Mouse (Mus musculus): ENCODE measurements around the gene Arhgap40. TPM values are rescaled to one million over a fixed set of nuclear protein-coding genes. Genes with fewer than 3 reads are reported as not detected.
A peak's percentile ranks its signal among the peaks of the same experiment; 100 is the strongest.

Gene Arhgap40
- polyA plus RNA-seq, 1 experiment from 2014 or later, result 0.40 TPM

DNA sequence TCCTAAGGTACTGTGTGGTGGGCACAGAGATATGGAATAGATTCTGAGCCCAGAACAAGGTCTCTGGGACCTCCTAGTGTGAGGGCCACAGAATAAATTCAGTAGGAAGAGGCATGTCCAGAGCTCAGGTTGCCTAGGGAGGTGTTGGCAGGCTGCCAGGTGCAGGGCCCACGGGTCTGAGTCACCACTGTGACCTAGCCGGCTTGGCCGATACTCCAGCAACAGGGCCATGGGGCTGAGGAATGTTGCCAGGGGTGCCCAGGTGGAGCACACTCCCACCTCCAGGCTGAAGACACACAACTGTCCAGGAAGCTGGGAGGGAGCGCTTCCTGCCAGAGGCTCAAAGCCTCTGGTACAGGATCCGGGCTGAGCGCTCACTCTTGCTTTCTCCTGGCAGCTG lies 1.9 kb upstream of the Arhgap40 start:
- ATAC-seq (ENCODE audit: low FRiP score) (no peak), DNase-seq (ENCODE audit: low spot score, missing footprints) (no peak)
- Histone ChIP-seq H3K4me2 (no peak overlapping the region), H3K9me3 (ENCODE audit: control insufficient read depth, low read length) (no peaks in the 10 kb centered on the region), H3K9ac (ENCODE audit: low read length) (no peak overlapping the region), H3K4me3 (ENCODE audit: low read depth, low read length) (no peak overlapping the region), H3K27me3 (ENCODE audit: control insufficient read depth, insufficient read depth, low read length) (no peaks in the 10 kb centered on the region), H3K27ac (ENCODE audit: low read depth, low read length) (no peak overlapping the region), H3K36me3 (ENCODE audit: control insufficient read depth, insufficient read depth, low read length) (no peaks in the 10 kb centered on the region), H3K4me1 (ENCODE audit: control insufficient read depth, insufficient read depth, low read length) (no peaks in the 10 kb centered on the region)
- WGBS, result 83% methylated on average over 6 of the region's 6 CpGs

GRCm38 (mm10) chr2:158513821-158514336 lies 1.3 kb downstream of the Arhgap40 start:
- 75% methylated on average over 12 of the region's 12 CpGs for WGBS

GRCm38 (mm10) chr2:158518583-158518982 lies 6.0 kb downstream of the Arhgap40 start:
- no peaks in the 10 kb centered on the region for H3K27me3 ChIP-seq (ENCODE audit: control insufficient read depth, insufficient read depth, low read length)
- H3K4me3 ChIP-seq (ENCODE audit: low read depth, low read length), result no peak overlapping the region
- DNase-seq (ENCODE audit: low spot score, missing footprints) (no peak), ATAC-seq (ENCODE audit: low FRiP score) (no peak)
- no peaks in the 10 kb centered on the region for H3K9me3 ChIP-seq (ENCODE audit: control insufficient read depth, low read length)
- 79% methylated on average over 6 of the region's 6 CpGs for WGBS
- no peaks in the 10 kb centered on the region for H3K4me1 ChIP-seq (ENCODE audit: control insufficient read depth, insufficient read depth, low read length)
- no peak overlapping the region for H3K4me2 ChIP-seq
- no peak overlapping the region for H3K27ac ChIP-seq (ENCODE audit: low read depth, low read length)
- H3K9ac ChIP-seq (ENCODE audit: low read length), result no peak overlapping the region
- no peaks in the 10 kb centered on the region for H3K36me3 ChIP-seq (ENCODE audit: control insufficient read depth, insufficient read depth, low read length)

More at GRCm38 (mm10) chr2:158513821-158514336, 1.3 kb downstream of the Arhgap40 start:
- Histone ChIP-seq H3K4me2 (no peak overlapping the region), H3K36me3 (ENCODE audit: control insufficient read depth, insufficient read depth, low read length) (no peaks in the 10 kb centered on the region), H3K4me1 (ENCODE audit: control insufficient read depth, insufficient read depth, low read length) (no peaks in the 10 kb centered on the region), H3K27ac (ENCODE audit: low read depth, low read length) (no peak overlapping the region), H3K27me3 (ENCODE audit: control insufficient read depth, insufficient read depth, low read length) (no peaks in the 10 kb centered on the region), H3K4me3 (ENCODE audit: low read depth, low read length) (no peak overlapping the region), H3K9ac (ENCODE audit: low read length) (no peak overlapping the region), H3K9me3 (ENCODE audit: control insufficient read depth, low read length) (no peaks in the 10 kb centered on the region)
- DNase-seq (ENCODE audit: low spot score, missing footprints), result peak; percentile 72
- ATAC-seq (ENCODE audit: low FRiP score), result no peak

DNA sequence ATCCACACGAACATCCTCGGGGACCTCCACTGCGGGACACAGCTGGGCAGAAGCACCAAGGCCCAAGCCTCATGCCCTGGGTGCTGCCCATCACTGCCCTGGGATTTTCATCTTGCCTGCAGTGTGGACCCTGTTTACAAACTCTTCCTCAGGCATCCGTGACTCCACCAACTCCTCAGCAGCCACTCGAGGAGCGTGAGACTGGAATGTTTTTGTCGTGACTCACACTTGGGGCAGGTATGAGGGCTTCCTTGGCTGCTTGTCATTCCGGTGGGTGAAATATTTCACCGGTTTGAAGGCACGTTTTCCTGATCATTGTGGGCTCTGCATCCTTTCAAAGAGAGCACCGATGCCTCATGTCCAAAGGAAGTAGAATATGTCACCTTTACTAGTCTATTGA lies 6.5 kb downstream of the Arhgap40 start:
- Histone ChIP-seq H3K4me1 (ENCODE audit: control insufficient read depth, insufficient read depth, low read length) (no peaks in the 10 kb centered on the region), H3K27me3 (ENCODE audit: control insufficient read depth, insufficient read depth, low read length) (no peaks in the 10 kb centered on the region), H3K9me3 (ENCODE audit: control insufficient read depth, low read length) (no peaks in the 10 kb centered on the region), H3K4me2 (no peak overlapping the region), H3K27ac (ENCODE audit: low read depth, low read length) (no peak overlapping the region), H3K9ac (ENCODE audit: low read length) (no peak overlapping the region), H3K36me3 (ENCODE audit: control insufficient read depth, insufficient read depth, low read length) (no peaks in the 10 kb centered on the region), H3K4me3 (ENCODE audit: low read depth, low read length) (no peak overlapping the region)
- DNase-seq (ENCODE audit: low spot score, missing footprints) (no peak), ATAC-seq (ENCODE audit: low FRiP score) (no peak)
- 82% methylated on average over 11 of the region's 11 CpGs for WGBS

DNA sequence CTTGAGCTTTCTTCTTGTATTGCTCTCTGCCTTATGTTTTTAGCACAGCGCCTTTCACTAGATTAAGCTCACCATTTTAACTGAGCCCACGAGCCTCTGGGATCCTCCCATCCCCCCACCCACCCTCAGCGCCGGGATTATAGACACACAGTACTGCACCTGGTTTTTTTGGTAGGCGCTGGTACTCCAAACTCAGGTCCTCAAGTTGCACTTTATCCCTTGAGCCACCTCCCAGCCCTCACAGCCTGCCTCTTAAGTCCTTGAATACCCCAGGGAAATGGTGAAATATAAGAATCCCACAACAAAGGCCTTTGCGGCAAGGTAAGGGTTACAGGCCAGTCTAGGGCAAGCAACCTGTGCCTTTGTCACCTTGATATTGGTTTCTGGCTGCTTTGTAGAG lies 7.2 kb downstream of the Arhgap40 start:
- WGBS, result 87% methylated on average over 6 of the region's 6 CpGs
- no peak for DNase-seq (ENCODE audit: low spot score, missing footprints)

DNA sequence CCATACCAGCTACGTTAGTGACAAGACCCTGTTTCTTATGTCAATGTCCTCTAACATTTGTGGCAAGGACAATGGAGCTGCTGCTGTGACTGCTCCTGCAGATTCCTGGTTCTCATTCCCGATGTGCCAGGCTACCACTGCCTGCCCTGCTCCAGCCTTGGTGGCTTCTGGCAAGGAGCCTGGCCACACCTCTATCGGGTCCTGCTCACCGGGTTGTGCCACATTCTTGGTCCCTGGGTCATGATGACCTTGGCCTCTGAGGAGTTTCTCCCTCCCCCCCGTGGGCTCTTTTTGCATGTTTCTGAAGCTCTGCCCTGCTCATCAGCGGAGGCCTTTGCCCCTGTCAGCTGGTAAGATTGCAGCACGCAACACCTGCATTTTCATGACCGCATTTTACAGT lies 10.5 kb downstream of the Arhgap40 start:
- no peaks in the 10 kb centered on the region for H3K9me3 ChIP-seq (ENCODE audit: control insufficient read depth, low read length)

More for the DNA sequence above, 7.2 kb downstream of the Arhgap40 start:
- Histone ChIP-seq H3K27me3 (ENCODE audit: control insufficient read depth, insufficient read depth, low read length) (no peaks in the 10 kb centered on the region), H3K4me1 (ENCODE audit: control insufficient read depth, insufficient read depth, low read length) (no peaks in the 10 kb centered on the region), H3K4me2 (no peak overlapping the region), H3K36me3 (ENCODE audit: control insufficient read depth, insufficient read depth, low read length) (no peaks in the 10 kb centered on the region), H3K27ac (ENCODE audit: low read depth, low read length) (no peak overlapping the region), H3K9me3 (ENCODE audit: control insufficient read depth, low read length) (no peaks in the 10 kb centered on the region), H3K4me3 (ENCODE audit: low read depth, low read length) (no peak overlapping the region), H3K9ac (ENCODE audit: low read length) (no peak overlapping the region)
- no peak for ATAC-seq (ENCODE audit: low FRiP score)

GRCm38 (mm10) chr2:158524129-158524860 lies 11.7 kb downstream of the Arhgap40 start:
- peak; percentile 12 for DNase-seq (ENCODE audit: low spot score, missing footprints)
- no peak overlapping the region for H3K9ac ChIP-seq (ENCODE audit: low read length)
- H3K36me3 ChIP-seq (ENCODE audit: control insufficient read depth, insufficient read depth, low read length), result no peaks in the 10 kb centered on the region
- H3K27ac ChIP-seq (ENCODE audit: low read depth, low read length), result no peak overlapping the region
- H3K4me1 ChIP-seq (ENCODE audit: control insufficient read depth, insufficient read depth, low read length), result no peaks in the 10 kb centered on the region
- 84% methylated on average over 16 of the region's 16 CpGs for WGBS
- H3K4me3 ChIP-seq (ENCODE audit: low read depth, low read length), result no peak overlapping the region
- ATAC-seq (ENCODE audit: low FRiP score), result no peak
- no peaks in the 10 kb centered on the region for H3K9me3 ChIP-seq (ENCODE audit: control insufficient read depth, low read length)
- H3K27me3 ChIP-seq (ENCODE audit: control insufficient read depth, insufficient read depth, low read length), result no peaks in the 10 kb centered on the region
- H3K4me2 ChIP-seq, result no peak overlapping the region

More for the DNA sequence above, 10.5 kb downstream of the Arhgap40 start:
- H3K4me3 ChIP-seq (ENCODE audit: low read depth, low read length), result no peak overlapping the region
- no peaks in the 10 kb centered on the region for H3K4me1 ChIP-seq (ENCODE audit: control insufficient read depth, insufficient read depth, low read length)
- ATAC-seq (ENCODE audit: low FRiP score) (no peak), DNase-seq (ENCODE audit: low spot score, missing footprints) (peak; percentile 72)
- H3K4me2 ChIP-seq, result no peak overlapping the region
- 86% methylated on average over 8 of the region's 8 CpGs for WGBS
- H3K36me3 ChIP-seq (ENCODE audit: control insufficient read depth, insufficient read depth, low read length), result no peaks in the 10 kb centered on the region
- H3K9ac ChIP-seq (ENCODE audit: low read length), result no peak overlapping the region
- no peaks in the 10 kb centered on the region for H3K27me3 ChIP-seq (ENCODE audit: control insufficient read depth, insufficient read depth, low read length)
- no peak overlapping the region for H3K27ac ChIP-seq (ENCODE audit: low read depth, low read length)

GRCm38 (mm10) chr2:158534090-158534489 lies 21.5 kb downstream of the Arhgap40 start:
- DNase-seq (ENCODE audit: low spot score, missing footprints), result peak; percentile 95
- H3K9me3 ChIP-seq (ENCODE audit: control insufficient read depth, low read length), result no peaks in the 10 kb centered on the region
- H3K27ac ChIP-seq (ENCODE audit: low read depth, low read length), result no peak overlapping the region
- H3K4me1 ChIP-seq (ENCODE audit: control insufficient read depth, insufficient read depth, low read length), result no peaks in the 10 kb centered on the region
- no peaks in the 10 kb centered on the region for H3K36me3 ChIP-seq (ENCODE audit: control insufficient read depth, insufficient read depth, low read length)
- 10% methylated on average over 4 of the region's 4 CpGs for WGBS
- ATAC-seq (ENCODE audit: low FRiP score), result peak; percentile 65; the same call in 1 of the 2 replicates
- no peak overlapping the region for H3K9ac ChIP-seq (ENCODE audit: low read length)
- H3K4me2 ChIP-seq, result no peak overlapping the region
- H3K4me3 ChIP-seq (ENCODE audit: low read depth, low read length), result no peak overlapping the region
- H3K27me3 ChIP-seq (ENCODE audit: control insufficient read depth, insufficient read depth, low read length), result no peaks in the 10 kb centered on the region

GRCm38 (mm10) chr2:158534559-158534958 lies 22.0 kb downstream of the Arhgap40 start:
- WGBS, result 79% methylated on average over 8 of the region's 8 CpGs
- Histone ChIP-seq H3K36me3 (ENCODE audit: control insufficient read depth, insufficient read depth, low read length) (no peaks in the 10 kb centered on the region), H3K27me3 (ENCODE audit: control insufficient read depth, insufficient read depth, low read length) (no peaks in the 10 kb centered on the region), H3K4me2 (no peak overlapping the region), H3K9ac (ENCODE audit: low read length) (no peak overlapping the region), H3K27ac (ENCODE audit: low read depth, low read length) (no peak overlapping the region), H3K4me1 (ENCODE audit: control insufficient read depth, insufficient read depth, low read length) (no peaks in the 10 kb centered on the region), H3K9me3 (ENCODE audit: control insufficient read depth, low read length) (no peaks in the 10 kb centered on the region), H3K4me3 (ENCODE audit: low read depth, low read length) (no peak overlapping the region)
- ATAC-seq (ENCODE audit: low FRiP score) (peak; percentile 62; the same call in 1 of the 2 replicates), DNase-seq (ENCODE audit: low spot score, missing footprints) (no peak)
